Mouse (Mus musculus) neural tube, embryonic 11.5 days (tissue): Measurements from ENCODE around the gene Ldb3. TPM values are rescaled to one million over a fixed set of nuclear protein-coding genes. Genes with fewer than 3 reads are reported as not detected.

Source experiments
- ATAC-seq: fragments of 200-750 bp; cut with Nextera tagmentation; 2 replicates; pipeline ENCODE4 v1.8.0; 2017; ENCODE audit warnings: moderate number of reproducible peaks, mild to moderate bottlenecking, moderate TSS enrichment, moderate library complexity; ENCODE audit not compliant: insufficient read depth, low FRiP score, low TSS enrichment
- DNase-seq: peaks from one replicate; pipeline ENCODE4 v3.0.0-alpha.2; 2015; ENCODE audit warnings: low spot score
- H3K27ac ChIP-seq: fragments of 300-500 bp; sonication (generic); 2 replicates; pipeline ENCODE4 v1.5.1; 2014; ENCODE audit warnings: low read depth, mild to moderate bottlenecking, low read length
- H3K27me3 ChIP-seq: fragments of 300-500 bp; sonication (generic); 2 replicates; pipeline ENCODE4 v1.6.1; 2014; ENCODE audit warnings: mild to moderate bottlenecking, low read length, mixed read lengths; ENCODE audit not compliant: control insufficient read depth, insufficient read depth
- H3K36me3 ChIP-seq: fragments of 300-500 bp; sonication (generic); 2 replicates; pipeline ENCODE4 v1.6.1; 2014; ENCODE audit warnings: mild to moderate bottlenecking, low read length, moderate library complexity, mixed read lengths; ENCODE audit not compliant: control insufficient read depth, insufficient read depth
- H3K4me1 ChIP-seq: fragments of 300-500 bp; sonication (generic); 2 replicates; pipeline ENCODE4 v1.6.1; 2014; ENCODE audit warnings: low read length, mixed read lengths; ENCODE audit not compliant: control insufficient read depth, insufficient read depth
- H3K4me2 ChIP-seq: fragments of 300-500 bp; sonication (generic); 2 replicates; pipeline ENCODE4 v1.6.1; 2014; ENCODE audit warnings: low read depth, mild to moderate bottlenecking, moderate library complexity
- H3K4me3 ChIP-seq: fragments of 300-500 bp; sonication (generic); 2 replicates; pipeline ENCODE4 v1.5.1; 2014; ENCODE audit warnings: low read depth, low read length
- H3K9ac ChIP-seq: fragments of 300-500 bp; sonication (generic); 2 replicates; pipeline ENCODE4 v1.6.1; 2014; ENCODE audit warnings: mild to moderate bottlenecking, low read length
- H3K9me3 ChIP-seq: fragments of 300-500 bp; sonication (generic); 2 replicates; pipeline ENCODE4 v1.6.1; 2016; ENCODE audit warnings: low read length; ENCODE audit not compliant: control insufficient read depth
- WGBS: fragments of 180-500 bp; shearing (Covaris S2); extraction: QIAGEN DNeasy Blood & Tissue Kit; methylation state at CpG from one replicate; pipeline ENCODE4 v1.1.7; 2014; 5-methylcytosine and 5-hydroxymethylcytosine counted together
- polyA plus RNA-seq: library from polyadenylated mRNA; unstranded; fragments of >200 nt; fragmentation: Nextera tagmentation; extraction: Ambion mirVana; gene quantifications from 2 replicates; pipeline ENCODE4 v1.2.1, GENCODE M21; 2014

Gene Ldb3
- polyA plus RNA-seq, 1 experiment from 2014 or later, result 2.4 TPM

DNA sequence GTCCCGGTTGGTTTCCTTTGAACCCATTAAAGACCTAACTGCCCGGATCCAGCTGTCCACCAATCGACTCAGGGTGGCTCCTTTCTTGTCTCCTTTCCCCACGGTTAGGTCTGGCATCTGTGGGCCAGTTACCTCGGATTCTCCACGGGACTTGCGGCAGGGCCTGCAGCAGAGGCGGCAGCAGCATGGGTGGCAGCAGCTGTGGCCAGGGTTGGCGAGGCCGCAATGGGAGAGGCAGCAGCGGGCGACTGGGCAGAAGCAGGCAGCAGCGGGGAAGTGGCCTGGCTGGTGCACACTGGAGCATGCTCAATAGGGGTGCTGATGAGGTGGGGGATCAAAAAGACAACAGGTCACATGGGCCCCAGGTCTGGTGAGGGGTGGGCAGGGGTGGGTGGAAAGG is 33.3 kb downstream of the Ldb3 start:
- Histone ChIP-seq H3K27ac (no peak overlapping the region), H3K36me3 (no peaks in the 10 kb centered on the region), H3K4me3 (no peak overlapping the region), H3K4me1 (no peaks in the 10 kb centered on the region), H3K27me3 (no peaks in the 10 kb centered on the region), H3K9me3 (no peaks in the 10 kb centered on the region), H3K9ac (no peak overlapping the region), H3K4me2 (no peak overlapping the region)
- DNase-seq (no peak), ATAC-seq (no peak)
- 67% methylated on average over 13 of the region's 13 CpGs for WGBS

DNA sequence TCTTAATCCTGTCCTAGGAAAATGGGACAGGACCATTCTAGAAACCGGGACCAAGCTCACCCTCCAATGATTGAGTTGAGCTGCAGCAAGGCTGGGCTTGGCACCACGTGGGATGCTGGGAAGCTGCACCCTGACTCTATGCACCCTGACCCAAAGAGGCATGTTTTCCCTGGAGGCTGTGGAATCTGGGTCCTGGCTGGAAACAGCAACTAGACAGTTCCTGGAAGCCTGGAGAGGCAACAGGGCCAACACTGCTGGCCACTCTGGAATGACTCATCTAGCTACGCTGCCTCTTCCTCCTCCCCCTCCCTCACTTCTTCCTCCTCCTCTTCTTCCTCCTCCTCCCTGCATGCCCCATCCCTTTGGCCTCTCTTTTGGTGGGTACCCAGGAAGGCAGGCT is 34.4 kb downstream of the Ldb3 start:
- Histone ChIP-seq H3K4me1 (no peaks in the 10 kb centered on the region), H3K4me3 (no peak overlapping the region), H3K27ac (no peak overlapping the region), H3K9ac (no peak overlapping the region), H3K9me3 (no peaks in the 10 kb centered on the region), H3K4me2 (no peak overlapping the region), H3K36me3 (no peaks in the 10 kb centered on the region), H3K27me3 (no peaks in the 10 kb centered on the region)
- DNase-seq, result no peak
- 82% methylated on average over 3 of the region's 3 CpGs for WGBS
- ATAC-seq, result no peak

GRCm38 (mm10) chr14:34553470-34553869 is 35.0 kb downstream of the Ldb3 start:
- no peaks in the 10 kb centered on the region for H3K9me3 ChIP-seq
- no peak overlapping the region for H3K4me2 ChIP-seq
- H3K27ac ChIP-seq, result no peak overlapping the region
- H3K4me3 ChIP-seq, result no peak overlapping the region
- H3K4me1 ChIP-seq, result no peaks in the 10 kb centered on the region; the same call in 1 of the 2 replicates
- ATAC-seq (no peak), DNase-seq (no peak)
- no peaks in the 10 kb centered on the region for H3K36me3 ChIP-seq
- 83% methylated on average over 6 of the region's 6 CpGs for WGBS
- H3K9ac ChIP-seq, result no peak overlapping the region
- no peaks in the 10 kb centered on the region for H3K27me3 ChIP-seq

GRCm38 (mm10) chr14:34552226-34552625 is 36.3 kb downstream of the Ldb3 start:
- H3K9me3 ChIP-seq, result no peaks in the 10 kb centered on the region
- no peak overlapping the region for H3K4me2 ChIP-seq
- 85% methylated on average over 5 of the region's 5 CpGs for WGBS
- DNase-seq, result no peak
- H3K27me3 ChIP-seq, result no peaks in the 10 kb centered on the region
- H3K4me1 ChIP-seq, result peaks cover 3% of the 10 kb centered on the region
- no peaks in the 10 kb centered on the region for H3K36me3 ChIP-seq
- no peak overlapping the region for H3K27ac ChIP-seq
- H3K9ac ChIP-seq, result no peak overlapping the region
- no peak overlapping the region for H3K4me3 ChIP-seq
- no peak for ATAC-seq

DNA sequence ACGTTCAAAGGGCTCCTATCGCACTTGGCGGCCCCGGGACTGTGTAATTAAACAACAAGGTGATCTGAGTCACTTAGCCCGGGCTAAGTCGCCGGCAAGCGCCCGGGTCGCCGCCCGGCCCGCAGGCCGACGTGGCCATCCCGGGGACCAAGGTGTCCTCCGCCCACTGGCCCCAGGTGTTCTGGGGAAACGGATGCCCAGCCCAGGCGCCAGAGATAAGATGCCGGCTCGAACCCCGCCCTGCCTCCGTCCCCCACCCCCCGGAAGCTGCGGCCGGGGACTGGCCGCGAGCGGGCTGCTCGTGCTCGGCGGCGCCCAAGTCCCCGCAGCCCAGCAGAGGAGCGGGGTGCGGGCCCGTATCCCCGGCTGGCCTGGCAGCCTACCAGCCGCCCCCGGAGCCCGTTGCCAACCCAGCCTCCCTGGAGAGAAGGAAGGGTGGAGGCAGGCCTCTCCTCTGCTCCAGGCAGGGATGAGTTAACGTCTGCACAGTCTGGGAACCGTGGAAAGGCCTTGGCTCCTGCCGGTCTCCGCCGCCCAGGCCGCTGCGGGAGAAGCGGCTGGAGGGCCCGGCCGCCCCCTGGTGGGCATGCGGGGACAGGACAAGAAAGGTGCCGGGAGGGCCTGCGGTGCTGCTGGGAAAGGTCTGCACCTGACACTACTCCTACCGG is 39.3 kb downstream of the Ldb3 start:
- H3K9me3 ChIP-seq, result no peaks in the 10 kb centered on the region
- H3K4me1 ChIP-seq, result peaks cover 3% of the 10 kb centered on the region
- DNase-seq (peak; percentile 93), ATAC-seq (peak; percentile 97)
- peak overlapping the region; percentile 56 for H3K4me2 ChIP-seq
- WGBS, result under 1% methylated on average over 53 of the region's 55 CpGs
- H3K27ac ChIP-seq, result peak overlapping the region; percentile 50; the same call in 1 of the 2 replicates
- H3K36me3 ChIP-seq, result no peaks in the 10 kb centered on the region
- peak overlapping the region; percentile 90 for H3K9ac ChIP-seq
- H3K27me3 ChIP-seq, result no peaks in the 10 kb centered on the region
- peak overlapping the region; percentile 78 for H3K4me3 ChIP-seq

DNA sequence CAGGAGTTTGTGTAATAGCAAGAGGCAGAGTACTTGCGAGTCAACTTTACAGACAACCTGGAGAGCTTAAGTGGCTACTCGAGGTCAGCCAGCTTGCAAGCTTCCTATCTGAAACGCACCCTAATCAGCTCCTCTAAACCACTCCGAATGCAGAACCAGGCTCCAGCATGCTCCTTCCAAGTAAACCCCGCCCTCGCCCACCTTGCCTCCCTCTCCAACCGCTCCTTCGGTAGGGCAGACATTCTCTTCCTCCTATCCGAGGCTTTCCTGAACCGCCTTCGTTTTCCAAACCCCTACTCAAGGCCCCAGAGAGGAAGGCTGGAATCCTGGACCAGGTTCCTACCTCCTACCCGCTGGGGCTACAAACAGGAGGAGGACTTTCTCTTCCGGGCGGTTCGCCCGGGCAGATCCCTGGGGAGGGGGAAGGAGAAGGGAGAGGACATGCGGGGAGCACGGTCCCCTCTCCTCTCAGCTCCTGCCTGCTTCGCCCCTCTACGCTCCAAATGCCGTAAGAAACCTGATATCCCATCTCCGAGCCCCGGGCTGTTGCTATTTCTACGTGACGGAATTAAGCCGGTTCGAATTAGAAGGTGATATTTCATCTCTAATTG is 40.0 kb downstream of the Ldb3 start:
- Histone ChIP-seq H3K4me3 (peak overlapping the region; percentile 78), H3K4me1 (peaks cover 3% of the 10 kb centered on the region), H3K9ac (peak overlapping the region; percentile 90), H3K27ac (no peak overlapping the region), H3K4me2 (peak overlapping the region; percentile 56), H3K36me3 (no peaks in the 10 kb centered on the region), H3K27me3 (no peaks in the 10 kb centered on the region), H3K9me3 (no peaks in the 10 kb centered on the region)
- DNase-seq (peak; percentile 78), ATAC-seq (peak; percentile 58)
- under 1% methylated on average over 26 of the region's 27 CpGs for WGBS

DNA sequence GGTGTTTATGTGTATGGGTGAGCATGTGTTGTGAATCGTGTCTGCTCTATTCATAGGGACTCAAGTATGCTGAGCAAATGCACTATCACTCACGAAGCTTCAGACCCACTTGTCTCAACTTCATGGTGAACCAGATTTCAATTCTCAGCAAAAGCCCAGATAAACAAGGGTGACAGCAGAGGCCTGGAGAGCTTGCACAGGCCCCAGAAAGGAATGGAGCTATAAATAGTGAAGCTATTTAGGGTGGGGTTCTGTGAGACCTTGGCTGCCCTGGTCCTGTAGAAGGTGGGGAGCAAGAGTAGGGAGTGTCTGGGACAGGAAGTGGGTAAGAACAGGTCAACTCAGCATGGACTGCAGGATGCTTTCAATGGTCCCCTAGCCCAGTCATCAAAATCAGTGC is 43.9 kb downstream of the Ldb3 start:
- Histone ChIP-seq H3K4me1 (peaks cover 3% of the 10 kb centered on the region), H3K9ac (no peak overlapping the region), H3K36me3 (no peaks in the 10 kb centered on the region), H3K4me3 (no peak overlapping the region), H3K27ac (no peak overlapping the region), H3K27me3 (no peaks in the 10 kb centered on the region), H3K9me3 (no peaks in the 10 kb centered on the region; the same call in 1 of the 2 replicates), H3K4me2 (no peak overlapping the region)
- no peak for DNase-seq
- no peak for ATAC-seq
- 93% methylated on average over 2 of the region's 2 CpGs for WGBS

DNA sequence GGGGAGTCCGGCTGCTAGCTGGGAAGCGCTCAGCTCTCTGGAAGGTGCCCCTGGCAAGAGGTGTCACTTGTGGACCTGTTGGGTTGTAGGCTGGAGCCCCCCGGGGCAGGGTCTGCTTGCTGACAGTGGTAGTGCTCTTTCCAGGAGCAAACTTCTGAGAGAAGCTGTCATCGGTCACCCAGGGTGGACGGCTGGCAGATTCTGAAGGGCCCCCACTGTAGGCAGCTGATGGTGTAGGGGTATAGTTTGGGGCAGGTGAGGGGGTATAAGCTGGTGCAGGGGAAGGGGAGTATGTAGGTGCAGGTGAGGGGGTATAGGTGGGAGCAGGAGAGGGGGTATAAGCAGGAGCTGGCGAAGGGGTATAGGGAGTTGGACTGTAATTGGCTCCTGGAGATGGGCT is 44.5 kb downstream of the Ldb3 start:
- WGBS, result 85% methylated on average over 6 of the region's 6 CpGs
- H3K4me2 ChIP-seq, result no peak overlapping the region
- no peaks in the 10 kb centered on the region for H3K27me3 ChIP-seq

DNA sequence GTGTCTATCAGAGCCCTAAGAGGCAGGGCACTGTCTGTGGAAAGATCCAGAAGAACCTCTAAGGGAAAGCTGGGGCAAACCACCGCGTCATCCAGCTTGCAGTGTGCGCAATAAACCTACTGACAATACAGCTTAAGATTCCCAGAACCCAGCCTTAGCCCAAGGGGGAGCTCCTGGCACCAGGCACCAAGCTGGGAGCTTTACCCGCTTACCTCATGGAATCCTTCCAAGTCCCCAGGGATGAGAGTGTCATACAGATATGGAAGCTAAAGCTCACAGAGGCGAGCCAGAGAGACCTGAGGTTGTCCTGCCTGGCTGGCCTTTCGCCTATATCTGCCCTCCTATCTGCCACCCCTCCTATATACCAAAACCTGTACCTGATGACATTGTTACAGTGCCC is 44.9 kb downstream of the Ldb3 start:
- 85% methylated on average over 6 of the region's 6 CpGs for WGBS
- H3K4me2 ChIP-seq, result no peak overlapping the region
- H3K9me3 ChIP-seq, result no peaks in the 10 kb centered on the region; the same call in 1 of the 2 replicates
- no peaks in the 10 kb centered on the region for H3K27me3 ChIP-seq
- DNase-seq (no peak), ATAC-seq (no peak)
- H3K27ac ChIP-seq, result no peak overlapping the region
- H3K36me3 ChIP-seq, result no peaks in the 10 kb centered on the region
- no peak overlapping the region for H3K9ac ChIP-seq
- no peak overlapping the region for H3K4me3 ChIP-seq
- peaks cover 3% of the 10 kb centered on the region for H3K4me1 ChIP-seq

More for the DNA sequence above, 44.5 kb downstream of the Ldb3 start:
- DNase-seq (no peak), ATAC-seq (no peak)
- no peaks in the 10 kb centered on the region; the same call in 1 of the 2 replicates for H3K9me3 ChIP-seq
- no peaks in the 10 kb centered on the region for H3K36me3 ChIP-seq
- H3K9ac ChIP-seq, result no peak overlapping the region
- H3K27ac ChIP-seq, result no peak overlapping the region
- H3K4me1 ChIP-seq, result peaks cover 3% of the 10 kb centered on the region
- H3K4me3 ChIP-seq, result no peak overlapping the region
